Mouse (Mus musculus) layer of hippocampus, adult 11-12 months (tissue): ENCODE results near the gene Abca6.
A peak's percentile ranks its signal among the peaks of the same experiment; 100 is the strongest.

Experiments used
- DNase-seq: peaks from one replicate; pipeline ENCODE4 v3.0.0; 2022; ENCODE audit warnings: low spot score

Abca6 gene

GRCm38 (mm10) chr11:110196561-110197306, 54.8 kb downstream of the Abca6 start:
- no peak for DNase-seq

- DNase-seq: peak; percentile 5
Observed at GRCm38 (mm10) chr11:110195310-110195709, 56.3 kb downstream of the Abca6 start.

DNA sequence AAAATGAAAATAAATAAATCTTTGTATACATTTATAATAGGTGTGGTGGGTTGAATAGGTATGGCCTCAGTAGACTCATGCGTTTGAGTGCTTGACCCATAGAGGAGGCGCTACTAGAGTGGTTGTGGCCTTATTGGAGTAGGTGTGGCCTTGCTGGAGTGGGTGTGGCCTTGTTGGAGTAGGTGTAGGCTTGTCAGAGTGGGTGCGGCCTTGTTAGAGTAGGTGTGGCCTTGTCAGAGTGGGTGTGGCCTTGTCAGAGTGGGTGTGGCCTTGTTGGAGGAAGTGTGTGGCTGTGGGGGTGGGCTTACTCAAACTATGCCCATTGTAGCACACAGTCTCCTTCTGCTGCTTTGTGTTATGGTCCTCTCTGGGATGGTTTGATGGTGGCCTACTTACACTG, 80.4 kb downstream of the Abca6 start:
- no peak for DNase-seq

GRCm38 (mm10) chr11:110167459-110168251, 83.9 kb downstream of the Abca6 start, which contains the start of gene Abca9:
TSS of gene Abca9 (minus strand) at chr11:110168196.
- DNase-seq: peak; percentile 19

DNA sequence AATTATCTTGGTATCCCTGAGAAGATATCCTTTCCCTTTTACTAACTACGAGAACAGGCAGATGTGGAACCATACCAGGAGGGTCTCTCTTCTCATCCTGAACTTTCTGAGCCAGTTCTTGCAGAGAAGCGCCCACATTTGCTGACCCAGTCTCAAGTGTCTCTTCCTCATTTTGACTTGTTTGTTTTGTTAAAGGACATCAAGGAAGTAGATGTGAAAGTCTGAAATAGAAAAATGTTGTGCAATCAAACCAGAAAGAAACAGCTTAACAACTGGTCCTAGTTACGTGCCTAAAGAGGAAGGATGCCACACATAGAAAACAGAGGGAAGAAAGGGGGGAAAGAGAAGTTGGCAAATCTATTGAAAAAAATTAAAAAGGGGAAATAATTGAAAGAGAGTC, 85.8 kb downstream of the Abca6 start:
- DNase-seq: peak; percentile 25

DNA sequence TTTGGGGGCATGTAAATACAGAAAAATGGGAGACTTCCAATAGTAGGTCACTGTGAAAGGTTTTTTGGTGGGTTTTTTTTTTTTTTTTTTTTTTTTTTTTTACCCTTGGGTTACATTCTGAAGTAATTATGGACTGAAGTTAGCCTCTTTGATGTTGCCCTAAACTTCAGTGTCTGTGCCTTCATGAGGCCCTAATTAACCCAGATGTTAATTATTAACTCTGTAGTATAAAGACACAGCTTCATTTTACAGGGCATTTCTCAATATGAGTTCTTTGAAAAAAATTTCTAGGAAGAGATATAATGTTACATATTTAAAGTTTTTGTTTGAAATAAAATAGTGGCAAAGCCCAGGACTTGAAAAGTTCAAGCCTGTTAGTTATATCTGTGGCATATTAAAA, 86.2 kb downstream of the Abca6 start:
- DNase-seq: no peak

DNA sequence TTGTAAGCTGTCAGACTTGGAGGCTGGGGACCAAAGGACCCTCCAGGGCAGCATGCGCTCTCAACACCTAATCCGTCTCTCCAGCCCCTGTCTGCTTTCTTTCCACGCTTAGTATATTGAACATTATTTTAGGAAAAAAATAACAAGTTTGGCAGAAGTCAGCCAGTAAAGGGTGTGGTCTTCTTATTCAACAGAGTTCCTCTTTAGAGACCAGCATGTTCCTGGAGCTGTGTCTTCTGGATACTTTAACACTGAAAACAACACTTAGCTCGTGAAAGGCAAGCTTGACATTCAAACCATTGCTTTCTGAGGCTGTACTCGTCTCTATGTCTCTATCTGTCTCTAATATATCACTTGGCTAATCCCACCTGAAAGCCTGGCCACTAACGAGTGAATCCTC, 94.5 kb downstream of the Abca6 start:
- DNase-seq: no peak

DNA sequence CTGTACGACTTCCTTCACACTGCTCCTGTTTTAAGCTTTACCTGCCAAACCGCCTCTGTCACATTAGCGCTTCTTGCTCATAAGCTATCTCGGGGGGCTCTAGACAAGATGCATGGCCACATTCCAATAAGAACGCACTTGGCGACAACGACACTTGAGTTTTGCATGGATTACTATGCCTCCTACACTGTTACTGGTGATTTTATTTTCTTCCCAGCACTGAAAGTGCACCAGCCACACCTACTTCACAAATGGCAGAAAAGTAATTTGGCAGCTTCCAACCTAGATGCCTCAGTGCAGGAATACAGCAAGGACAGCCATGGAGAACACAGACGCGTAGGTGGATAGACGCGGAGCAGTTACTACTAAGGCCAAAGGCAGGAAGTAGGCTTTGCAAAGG, 95.6 kb downstream of the Abca6 start:
- DNase-seq: peak; percentile 9

- DNase-seq: no peak
Observed at GRCm38 (mm10) chr11:110147640-110148039, 103.9 kb downstream of the Abca6 start.

GRCm38 (mm10) chr11:110145421-110145820, 106.2 kb downstream of the Abca6 start:
- peak; percentile 7 for DNase-seq

DNA sequence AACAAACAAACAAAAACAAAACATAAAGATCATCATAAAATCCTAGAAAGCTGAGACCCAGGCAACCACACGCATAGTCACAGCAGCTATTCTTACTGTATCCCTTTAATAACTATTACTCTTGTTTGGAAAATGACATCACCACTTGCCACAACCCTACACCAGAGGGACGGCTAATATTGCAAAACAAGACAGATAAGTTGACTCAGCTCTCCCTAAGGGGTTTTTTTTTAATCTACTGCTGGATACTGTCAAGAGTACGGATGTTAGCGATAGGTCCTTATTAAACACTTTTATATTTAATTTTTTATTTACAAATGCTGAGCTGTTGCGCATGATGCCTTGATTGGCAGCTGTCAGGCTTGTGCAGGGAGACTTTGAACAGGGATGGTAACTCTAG, 120.8 kb downstream of the Abca6 start:
- no peak for DNase-seq
